Mouse (Mus musculus) limb, embryonic 15.5 days (tissue): ENCODE data around the gene Gtf3c1. TPM values are rescaled to one million over a fixed set of nuclear protein-coding genes. Genes with fewer than 3 reads are reported as not detected.

ENCODE experiments used
- ATAC-seq: fragments of 200-750 bp; cut with Nextera tagmentation; 2 replicates; pipeline ENCODE4 v1.8.0; 2017; ENCODE audit warnings: low read depth, moderate TSS enrichment; ENCODE audit not compliant: insufficient number of reproducible peaks, low FRiP score, low TSS enrichment
- H3K27ac ChIP-seq: fragments of 300-500 bp; sonication (generic); 2 replicates; pipeline ENCODE4 v1.5.1; 2015; ENCODE audit warnings: moderate library complexity, mild to moderate bottlenecking, inconsistent platforms
- H3K27me3 ChIP-seq: fragments of 300-500 bp; sonication (generic); 2 replicates; pipeline ENCODE4 v1.6.1; 2015; ENCODE audit warnings: inconsistent platforms
- H3K36me3 ChIP-seq: fragments of 300-500 bp; sonication (generic); 2 replicates; pipeline ENCODE4 v1.6.1; 2015; ENCODE audit warnings: inconsistent platforms
- H3K4me1 ChIP-seq: fragments of 300-500 bp; sonication (generic); 2 replicates; pipeline ENCODE4 v1.6.1; 2015; ENCODE audit warnings: inconsistent platforms
- H3K4me2 ChIP-seq: fragments of 300-500 bp; sonication (generic); 2 replicates; pipeline ENCODE4 v1.6.1; 2015; ENCODE audit warnings: mild to moderate bottlenecking, inconsistent platforms
- H3K4me3 ChIP-seq: fragments of 300-500 bp; sonication (generic); 2 replicates; pipeline ENCODE4 v1.5.1; 2015; ENCODE audit warnings: mild to moderate bottlenecking, inconsistent platforms
- H3K9ac ChIP-seq: fragments of 300-500 bp; sonication (generic); 2 replicates; pipeline ENCODE4 v1.6.1; 2015; ENCODE audit warnings: inconsistent platforms
- H3K9me3 ChIP-seq: fragments of 300-500 bp; sonication (generic); 2 replicates; pipeline ENCODE4 v1.6.1; 2016; ENCODE audit warnings: inconsistent platforms
- WGBS: fragments of 180-500 bp; shearing (Covaris S2); methylation state at CpG from one replicate; pipeline ENCODE4 v1.1.7; 2015; 5-methylcytosine and 5-hydroxymethylcytosine counted together
- polyA plus RNA-seq: library from polyadenylated mRNA; unstranded; fragments of >200 nt; fragmentation: Nextera tagmentation; extraction: Ambion mirVana; gene quantifications from 2 replicates; pipeline ENCODE4 v1.2.1, GENCODE M21; 2015

Gtf3c1 gene
- polyA plus RNA-seq, 1 experiment from 2014 or later, result 26.0 TPM

DNA sequence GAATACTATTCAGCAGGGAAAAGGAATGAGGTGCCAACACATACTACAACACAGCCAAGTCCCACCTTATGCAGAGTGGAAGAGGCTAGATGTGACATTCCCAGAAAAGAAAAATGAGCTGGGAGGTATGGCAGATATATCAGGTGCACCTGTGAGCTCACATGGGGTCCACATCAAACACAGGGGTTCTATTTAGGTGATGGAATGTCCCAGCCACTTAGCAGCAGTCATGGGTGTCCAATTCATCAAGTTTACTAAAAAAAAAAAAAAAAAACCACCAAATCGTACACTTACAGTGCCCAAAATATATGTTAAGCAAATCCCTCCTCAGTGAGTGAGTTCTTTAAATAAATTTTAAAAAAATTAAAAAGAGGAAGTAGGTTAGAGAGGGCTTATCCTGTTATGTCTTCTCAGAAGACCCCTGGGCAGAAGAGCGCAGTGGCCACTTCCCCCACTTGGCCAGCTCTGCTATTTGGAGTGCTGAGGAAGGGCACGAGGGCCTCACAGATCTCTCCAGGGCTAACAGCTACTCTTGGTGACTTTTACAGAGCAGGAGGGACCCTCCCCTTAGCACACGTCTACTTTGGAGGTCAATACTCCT, 108.1 kb downstream of the Gtf3c1 start:
- ATAC-seq, result no peak
- Histone ChIP-seq H3K27ac (no peak overlapping the region), H3K4me3 (no peak overlapping the region), H3K27me3 (no peaks in the 10 kb centered on the region), H3K9me3 (no peaks in the 10 kb centered on the region), H3K36me3 (no peaks in the 10 kb centered on the region), H3K4me1 (no peaks in the 10 kb centered on the region), H3K9ac (no peak overlapping the region), H3K4me2 (no peak overlapping the region)
- 58% methylated on average over 4 of the region's 4 CpGs for WGBS

DNA sequence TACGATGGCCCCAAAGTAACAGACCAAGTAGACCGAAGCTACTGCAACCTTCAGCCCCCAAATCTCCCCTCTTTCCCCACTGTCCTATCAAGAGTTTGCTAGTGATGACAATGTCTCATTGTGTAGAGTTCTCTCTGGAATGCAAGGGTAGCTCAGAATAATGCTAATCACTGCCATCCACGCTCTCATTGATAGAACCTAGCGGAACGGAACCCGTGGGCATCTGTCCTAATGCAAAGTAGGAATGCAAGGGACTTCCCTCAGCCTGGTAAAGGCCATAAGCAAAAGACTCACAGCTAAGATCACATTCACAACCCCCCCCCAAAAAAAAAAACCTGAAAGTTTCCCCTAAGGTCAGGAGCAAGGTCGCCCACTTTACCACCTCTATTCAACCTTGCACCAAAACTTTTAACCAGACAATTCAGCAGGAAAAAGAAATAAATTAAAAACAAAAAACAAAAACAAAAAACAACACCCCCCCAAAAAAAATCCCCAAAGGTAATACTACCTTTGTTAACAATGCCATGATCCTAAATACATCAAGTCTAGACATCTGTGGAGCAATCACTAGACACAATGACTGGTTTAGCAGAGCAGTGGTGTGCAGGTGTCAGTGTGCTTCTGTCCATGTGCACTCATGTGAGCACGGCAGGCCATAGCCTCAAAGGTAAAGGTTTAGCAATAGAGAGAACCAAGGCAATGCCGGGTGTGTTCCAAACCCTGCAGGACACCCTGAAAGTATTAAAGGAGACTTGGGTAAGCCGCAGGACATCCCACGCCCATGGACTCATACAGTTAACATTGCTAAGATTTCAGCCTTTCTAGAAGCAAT, 109.8 kb downstream of the Gtf3c1 start:
- H3K9ac ChIP-seq, result no peak overlapping the region
- H3K36me3 ChIP-seq, result no peaks in the 10 kb centered on the region
- no peak overlapping the region for H3K4me3 ChIP-seq
- no peaks in the 10 kb centered on the region for H3K4me1 ChIP-seq
- no peak overlapping the region for H3K4me2 ChIP-seq
- no peaks in the 10 kb centered on the region for H3K27me3 ChIP-seq
- ATAC-seq, result no peak
- H3K27ac ChIP-seq, result no peak overlapping the region
- 90% methylated on average over 11 of the region's 11 CpGs for WGBS
- no peaks in the 10 kb centered on the region for H3K9me3 ChIP-seq

DNA sequence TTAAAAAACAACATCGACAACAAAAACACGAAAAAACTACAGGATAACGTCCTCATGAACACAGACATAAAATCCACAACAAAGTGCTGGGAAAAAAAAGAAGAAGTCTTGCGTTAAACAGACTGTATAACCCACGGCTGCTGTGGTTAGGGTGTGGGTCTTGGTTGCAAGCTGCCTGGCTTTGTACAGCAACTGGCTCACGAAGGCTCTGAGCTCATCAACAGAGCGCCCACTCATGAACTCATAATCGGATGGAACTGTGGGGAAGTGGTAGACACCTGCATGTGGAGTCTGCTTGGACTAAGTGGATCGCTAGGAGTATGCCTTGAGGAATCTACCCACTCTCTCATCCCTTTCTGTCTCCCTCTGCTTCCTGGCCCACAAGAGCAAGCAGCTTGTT, 110.5 kb downstream of the Gtf3c1 start:
- H3K27me3 ChIP-seq, result no peaks in the 10 kb centered on the region
- WGBS, result 75% methylated on average over 9 of the region's 9 CpGs
- H3K36me3 ChIP-seq, result no peaks in the 10 kb centered on the region
- H3K27ac ChIP-seq, result no peak overlapping the region
- H3K4me2 ChIP-seq, result no peak overlapping the region
- no peak for ATAC-seq
- H3K4me1 ChIP-seq, result no peaks in the 10 kb centered on the region
- H3K4me3 ChIP-seq, result no peak overlapping the region
- no peak overlapping the region for H3K9ac ChIP-seq
- no peaks in the 10 kb centered on the region for H3K9me3 ChIP-seq

DNA sequence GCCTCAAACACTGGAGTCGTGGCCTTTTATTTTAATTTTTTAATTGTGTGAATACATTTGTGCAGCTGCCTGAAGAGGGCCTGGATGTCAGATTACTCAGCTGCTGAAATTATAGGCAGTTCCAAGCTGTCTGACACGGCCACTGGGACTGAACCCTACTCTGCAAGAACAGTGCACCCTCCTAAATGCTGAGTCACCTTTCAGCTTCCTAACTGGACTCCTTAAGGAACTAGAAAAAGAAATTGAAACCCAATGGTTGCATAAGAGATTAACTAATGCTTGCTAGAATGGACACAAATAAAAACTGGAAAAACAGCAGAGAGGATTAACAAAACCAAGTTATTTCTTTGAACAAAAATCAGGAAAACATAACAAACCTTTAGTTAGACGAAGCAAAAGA, 111.2 kb downstream of the Gtf3c1 start:
- Histone ChIP-seq H3K4me1 (no peaks in the 10 kb centered on the region), H3K4me3 (no peak overlapping the region), H3K4me2 (no peak overlapping the region), H3K27me3 (no peaks in the 10 kb centered on the region), H3K36me3 (no peaks in the 10 kb centered on the region), H3K9ac (no peak overlapping the region), H3K27ac (no peak overlapping the region), H3K9me3 (no peaks in the 10 kb centered on the region)
- no peak for ATAC-seq
- WGBS, result 55% methylated on average over 3 of the region's 3 CpGs

DNA sequence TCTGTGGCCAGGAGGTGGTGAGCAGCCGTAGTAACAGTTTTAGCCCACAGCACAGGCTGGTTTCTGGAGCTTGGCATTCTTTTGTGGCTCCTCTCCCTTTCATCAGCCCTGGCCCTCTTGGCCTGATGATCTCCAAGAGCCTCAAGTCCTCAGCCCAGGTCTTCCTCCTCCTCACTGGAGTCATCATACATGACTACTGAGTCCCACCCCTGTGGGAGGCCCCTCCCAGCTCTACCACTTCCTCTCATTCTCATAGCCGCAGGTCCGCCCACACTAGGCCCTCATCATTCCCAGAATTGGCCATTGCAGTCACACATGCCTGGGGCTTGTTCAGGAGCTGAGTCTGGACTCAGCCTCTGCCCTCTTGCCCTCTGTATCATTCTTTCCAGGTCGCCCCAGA, 113.7 kb downstream of the Gtf3c1 start:
- H3K27ac ChIP-seq, result no peak overlapping the region
- 86% methylated on average over 4 of the region's 4 CpGs for WGBS
- ATAC-seq, result no peak
- no peaks in the 10 kb centered on the region for H3K27me3 ChIP-seq
- no peak overlapping the region for H3K4me3 ChIP-seq
- no peaks in the 10 kb centered on the region for H3K36me3 ChIP-seq
- no peak overlapping the region for H3K9ac ChIP-seq
- no peak overlapping the region for H3K4me2 ChIP-seq
- H3K4me1 ChIP-seq, result no peaks in the 10 kb centered on the region
- H3K9me3 ChIP-seq, result no peaks in the 10 kb centered on the region

Other genes with a start within 250 kb of the Gtf3c1 start
- gene Nsmce1, start 216.2 kb downstream of the Gtf3c1 start, polyA plus RNA-seq, result 102 and 103 TPM in 2 replicates
- 11.4 and 11.9 TPM in 2 replicates for gene Il4ra, start 155.7 kb downstream of the Gtf3c1 start, polyA plus RNA-seq
- 0.61 and 0.92 TPM in 2 replicates for gene Il21r, start 104.4 kb downstream of the Gtf3c1 start, polyA plus RNA-seq
- 6.4 and 6.6 TPM in 2 replicates for gene D430042O09Rik, start 108 bp upstream of the Gtf3c1 start, polyA plus RNA-seq